Mouse (Mus musculus): ENCODE results near the gene Ptgfrn. TPM values are rescaled to one million over a fixed set of nuclear protein-coding genes. Genes with fewer than 3 reads are reported as not detected.

Ptgfrn gene
- polyA plus RNA-seq, 1 experiment = 62.8 TPM

DNA sequence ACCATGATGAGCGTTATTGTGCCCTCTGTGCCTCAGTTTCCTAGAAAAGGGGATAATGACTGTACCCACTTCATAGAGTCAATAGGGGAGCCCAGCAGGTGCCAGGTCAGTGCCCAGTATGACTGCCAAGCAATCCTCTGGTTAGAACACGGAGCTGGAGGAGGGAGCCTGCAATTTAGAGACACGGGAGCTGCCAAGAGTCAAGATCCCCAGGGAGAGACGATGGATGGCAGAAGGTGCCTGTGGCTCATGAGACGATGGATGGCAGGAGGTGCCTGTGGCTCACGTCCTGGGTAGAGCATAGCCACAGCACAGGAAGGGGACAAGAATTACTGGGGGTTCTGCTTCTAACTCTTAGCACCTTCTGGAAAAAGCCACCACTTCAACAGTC, 32.4 kb downstream of the Ptgfrn start:
- no peaks in the 10 kb centered on the region for H3K79me2 ChIP-seq (ENCODE audit: control insufficient read depth, insufficient read depth)
- no peak overlapping the region for H3ac ChIP-seq (ENCODE audit: control insufficient read depth, insufficient read length)
- TF ChIP-seq USF1 (IDR thresholded peaks at IDR 0.05; ENCODE audit: low read depth) (no peak), MYOG (IDR thresholded peaks at IDR 0.05; ENCODE audit: control insufficient read depth in 1 of 3, insufficient read depth in 1 of 3, insufficient read length in 2 of 3, low read depth in 2 of 3) (no peak), E2F4 (IDR thresholded peaks at IDR 0.05; ENCODE audit: insufficient read depth) (no peak), SRF (IDR thresholded peaks at IDR 0.05; ENCODE audit: control insufficient read depth, insufficient read length, low read depth) (no peak), CEBPB (IDR thresholded peaks at IDR 0.05; ENCODE audit: insufficient read depth, poor library complexity, severe bottlenecking) (no peak), TCF12 (IDR thresholded peaks at IDR 0.05; ENCODE audit: insufficient read depth, poor library complexity, severe bottlenecking) (no peak), REST (IDR thresholded peaks at IDR 0.05; ENCODE audit: insufficient read depth, insufficient read length) (no peak), POLR2AphosphoS2 (IDR thresholded peaks at IDR 0.05; ENCODE audit: insufficient read length, low read depth) (no peak), TCF3 (IDR thresholded peaks at IDR 0.05; ENCODE audit: insufficient read length, low read depth) (no peak), MAX (IDR thresholded peaks at IDR 0.05; ENCODE audit: low read depth) (no peak)
- H3K4me3 ChIP-seq = no peak overlapping the region
- H3K27me3 ChIP-seq (ENCODE audit: control insufficient read depth, insufficient read depth, insufficient read length) = no peaks in the 10 kb centered on the region
- no peaks in the 10 kb centered on the region for H3K36me3 ChIP-seq (ENCODE audit: control insufficient read depth, insufficient read depth)
- no peak overlapping the region for H3K4me2 ChIP-seq (ENCODE audit: low read depth)

GRCm38 (mm10) chr3:101076966-101077709, 32.9 kb downstream of the Ptgfrn start:
- no peaks in the 10 kb centered on the region for H3K36me3 ChIP-seq (ENCODE audit: control insufficient read depth, insufficient read depth)
- no peak overlapping the region for H3ac ChIP-seq (ENCODE audit: control insufficient read depth, insufficient read length)
- H3K4me3 ChIP-seq = no peak overlapping the region
- H3K79me2 ChIP-seq (ENCODE audit: control insufficient read depth, insufficient read depth) = no peaks in the 10 kb centered on the region
- no peak for TF ChIP-seq USF1 (IDR thresholded peaks at IDR 0.05; ENCODE audit: low read depth)
- no peak for TF ChIP-seq TCF3 (IDR thresholded peaks at IDR 0.05; ENCODE audit: insufficient read length, low read depth)
- TF ChIP-seq REST (IDR thresholded peaks at IDR 0.05; ENCODE audit: insufficient read depth, insufficient read length) = no peak
- no peak for TF ChIP-seq MYOD1 (IDR thresholded peaks at IDR 0.05; ENCODE audit: control insufficient read depth in 1 of 3, insufficient read length in 2 of 3, low read depth in 2 of 3)
- no peak for TF ChIP-seq MAX (IDR thresholded peaks at IDR 0.05; ENCODE audit: low read depth)
- TF ChIP-seq POLR2A (IDR thresholded peaks at IDR 0.05; ENCODE audit: insufficient read length, low read depth) = no peak
- H3K27me3 ChIP-seq (ENCODE audit: control insufficient read depth, insufficient read depth, insufficient read length) = no peaks in the 10 kb centered on the region
- no peak overlapping the region for H3K4me2 ChIP-seq (ENCODE audit: low read depth)

- Histone ChIP-seq H3K36me3 (ENCODE audit: control insufficient read depth, insufficient read depth) (no peaks in the 10 kb centered on the region), H3K27me3 (ENCODE audit: control insufficient read depth, insufficient read depth, insufficient read length) (no peaks in the 10 kb centered on the region), H3ac (ENCODE audit: control insufficient read depth, insufficient read length) (no peak overlapping the region), H3K4me2 (ENCODE audit: low read depth) (no peak overlapping the region), H3K4me3 (no peak overlapping the region), H3K79me2 (ENCODE audit: control insufficient read depth, insufficient read depth) (no peaks in the 10 kb centered on the region)
- no peak for TF ChIP-seq MYOG (IDR thresholded peaks at IDR 0.05; ENCODE audit: control insufficient read depth in 1 of 3, insufficient read depth in 1 of 3, insufficient read length in 2 of 3, low read depth in 2 of 3)
- no peak for TF ChIP-seq USF1 (IDR thresholded peaks at IDR 0.05; ENCODE audit: low read depth)
Observed at GRCm38 (mm10) chr3:101075866-101076265, 34.2 kb downstream of the Ptgfrn start.

DNA sequence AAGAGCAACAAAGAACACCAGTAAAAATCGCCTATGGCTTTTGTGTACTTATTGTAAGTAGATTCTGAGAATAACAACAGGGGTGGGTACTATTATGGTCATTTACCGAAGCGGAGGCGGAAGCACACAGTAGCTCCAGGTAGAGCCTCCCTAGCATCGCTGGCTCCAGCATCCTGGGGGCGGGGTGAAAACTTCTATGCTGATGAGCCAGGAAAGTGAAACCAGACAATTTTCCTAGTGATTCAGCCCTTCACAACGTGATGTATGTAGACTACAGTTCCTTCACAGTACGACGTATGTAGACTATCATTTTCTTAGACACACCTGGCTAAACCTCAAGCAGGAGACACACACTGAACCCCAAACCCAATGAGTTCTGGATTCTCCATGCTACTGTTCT, 36.7 kb downstream of the Ptgfrn start:
- H3K36me3 ChIP-seq (ENCODE audit: control insufficient read depth, insufficient read depth) = no peaks in the 10 kb centered on the region

GRCm38 (mm10) chr3:101072506-101073215, 37.4 kb downstream of the Ptgfrn start:
- no peak overlapping the region for H3K4me3 ChIP-seq
- H3K27me3 ChIP-seq (ENCODE audit: control insufficient read depth, insufficient read depth, insufficient read length) = no peaks in the 10 kb centered on the region
- H3K4me2 ChIP-seq (ENCODE audit: low read depth) = no peak overlapping the region
- no peak overlapping the region for H3ac ChIP-seq (ENCODE audit: control insufficient read depth, insufficient read length)
- no peaks in the 10 kb centered on the region for H3K79me2 ChIP-seq (ENCODE audit: control insufficient read depth, insufficient read depth)
- no peaks in the 10 kb centered on the region for H3K36me3 ChIP-seq (ENCODE audit: control insufficient read depth, insufficient read depth)
- TF ChIP-seq MAX (IDR thresholded peaks at IDR 0.05; ENCODE audit: low read depth) (no peak), USF1 (IDR thresholded peaks at IDR 0.05; ENCODE audit: low read depth) (no peak), POLR2AphosphoS2 (IDR thresholded peaks at IDR 0.05; ENCODE audit: insufficient read length, low read depth) (no peak), SRF (IDR thresholded peaks at IDR 0.05; ENCODE audit: control insufficient read depth, insufficient read length, low read depth) (no peak), TCF12 (IDR thresholded peaks at IDR 0.05; ENCODE audit: insufficient read depth, poor library complexity, severe bottlenecking) (no peak), POLR2A (IDR thresholded peaks at IDR 0.05; ENCODE audit: insufficient read length, low read depth) (no peak), CEBPB (IDR thresholded peaks at IDR 0.05; ENCODE audit: insufficient read depth, poor library complexity, severe bottlenecking) (no peak), REST (IDR thresholded peaks at IDR 0.05; ENCODE audit: insufficient read depth, insufficient read length) (no peak), E2F4 (IDR thresholded peaks at IDR 0.05; ENCODE audit: insufficient read depth) (no peak), MYOD1 (IDR thresholded peaks at IDR 0.05; ENCODE audit: control insufficient read depth in 1 of 3, insufficient read length in 2 of 3, low read depth in 2 of 3) (no peak), MYOG (IDR thresholded peaks at IDR 0.05; ENCODE audit: control insufficient read depth in 1 of 3, insufficient read depth in 1 of 3, insufficient read length in 2 of 3, low read depth in 2 of 3) (no peak), TCF3 (IDR thresholded peaks at IDR 0.05; ENCODE audit: insufficient read length, low read depth) (no peak)

More for the DNA sequence above, 36.7 kb downstream of the Ptgfrn start:
- Histone ChIP-seq H3ac (ENCODE audit: control insufficient read depth, insufficient read length) (no peak overlapping the region), H3K27me3 (ENCODE audit: control insufficient read depth, insufficient read depth, insufficient read length) (no peaks in the 10 kb centered on the region), H3K4me3 (no peak overlapping the region), H3K79me2 (ENCODE audit: control insufficient read depth, insufficient read depth) (no peaks in the 10 kb centered on the region), H3K4me2 (ENCODE audit: low read depth) (no peak overlapping the region)
- TF ChIP-seq REST (IDR thresholded peaks at IDR 0.05; ENCODE audit: insufficient read depth, insufficient read length) (no peak), MYOG (IDR thresholded peaks at IDR 0.05; ENCODE audit: control insufficient read depth in 1 of 3, insufficient read depth in 1 of 3, insufficient read length in 2 of 3, low read depth in 2 of 3) (no peak), SRF (IDR thresholded peaks at IDR 0.05; ENCODE audit: control insufficient read depth, insufficient read length, low read depth) (no peak), E2F4 (IDR thresholded peaks at IDR 0.05; ENCODE audit: insufficient read depth) (no peak), CEBPB (IDR thresholded peaks at IDR 0.05; ENCODE audit: insufficient read depth, poor library complexity, severe bottlenecking) (no peak), MYOD1 (IDR thresholded peaks at IDR 0.05; ENCODE audit: control insufficient read depth in 1 of 3, insufficient read length in 2 of 3, low read depth in 2 of 3) (no peak), MAX (IDR thresholded peaks at IDR 0.05; ENCODE audit: low read depth) (no peak), USF1 (IDR thresholded peaks at IDR 0.05; ENCODE audit: low read depth) (no peak), POLR2AphosphoS2 (IDR thresholded peaks at IDR 0.05; ENCODE audit: insufficient read length, low read depth) (no peak)

All from myocyte (in vitro differentiated cells).